Mouse (Mus musculus) lung, adult 2 months (tissue): ENCODE measurements around the gene Spata25. TPM values are rescaled to one million over a fixed set of nuclear protein-coding genes. Genes with fewer than 3 reads are reported as not detected.
A peak's percentile ranks its signal among the peaks of the same experiment; 100 is the strongest.
"Not testable (repeated sequence)": the region's sequence is repeated elsewhere in the genome, so short reads cannot be mapped to it uniquely, and the experiment has no call there.

ENCODE experiments used
- DNase-seq: peaks from one replicate; pipeline ENCODE4 v3.0.0; 2022
- H3K4me1 ChIP-seq: fragments of 200-500 bp; 2 replicates; pipeline ENCODE4 v1.6.1; 2011; ENCODE audit warnings: low read length; ENCODE audit not compliant: control insufficient read depth, insufficient read depth
- H3K4me3 ChIP-seq: fragments of 200-500 bp; replicated peaks from 2 replicates; pipeline ENCODE3; 2011; ENCODE audit warnings: low read depth, mild to moderate bottlenecking, control low read depth, low read length; ENCODE audit errors: extremely low read depth
- CTCF ChIP-seq: fragments of 200-500 bp; IDR thresholded peaks from 2 replicates; pipeline ENCODE4 v1.5.1; 2011; ENCODE audit warnings: mild to moderate bottlenecking, low read length, control low read depth; ENCODE audit not compliant: insufficient read depth
- POLR2A ChIP-seq: fragments of 200-500 bp; IDR thresholded peaks from 2 replicates; pipeline ENCODE4 v1.6.1; 2011; ENCODE audit warnings: low read depth, mild to moderate bottlenecking, control low read depth, low read length, borderline replicate concordance; ENCODE audit errors: extremely low read depth
- WGBS: fragments of 180-500 bp; shearing (Covaris S2); methylation state at CpG from one replicate; pipeline ENCODE4 v1.1.7; 2018; 5-methylcytosine and 5-hydroxymethylcytosine counted together
- polyA plus RNA-seq: library from polyadenylated mRNA; depleted of rRNA; stranded (reverse); fragments of >200 nt; gene quantifications from 2 replicates; pipeline ENCODE4 v1.2.3, GENCODE M21; 2012

Gene Spata25
- polyA plus RNA-seq, 1 experiment, result 0.54 TPM

- WGBS, result 19% methylated on average over 9 of the region's 9 CpGs
- peaks cover 24% of the 10 kb centered on the region for H3K4me1 ChIP-seq
- no peak for TF ChIP-seq CTCF
- TF ChIP-seq POLR2A, result no peak
- no peak overlapping the region for H3K4me3 ChIP-seq
- DNase-seq, result no peak
These were observed 34.0 kb upstream of the Spata25 start for GRCm38 (mm10) chr2:164862179-164862861.

GRCm38 (mm10) chr2:164861094-164861493 lies 32.8 kb upstream of the Spata25 start:
- no peak for DNase-seq
- WGBS, result 54% methylated on average over 4 of the region's 4 CpGs
- Histone ChIP-seq H3K4me1 (peaks cover 20% of the 10 kb centered on the region), H3K4me3 (no peak overlapping the region)
- TF ChIP-seq POLR2A (no peak), CTCF (no peak)

- TF ChIP-seq CTCF, result no peak
- TF ChIP-seq POLR2A, result no peak
- WGBS, result 80% methylated on average over 9 of the region's 9 CpGs
- H3K4me3 ChIP-seq, result no peak overlapping the region
- no peak for DNase-seq
- H3K4me1 ChIP-seq, result peaks cover 22% of the 10 kb centered on the region
These were observed 31.5 kb upstream of the Spata25 start for GRCm38 (mm10) chr2:164859640-164860432.

- no peak for TF ChIP-seq POLR2A
- no peak for TF ChIP-seq CTCF
- no peak for DNase-seq
- WGBS, result 83% methylated on average over 2 of the region's 2 CpGs
- Histone ChIP-seq H3K4me3 (no peak overlapping the region), H3K4me1 (peaks cover 25% of the 10 kb centered on the region)
These were observed 30.8 kb upstream of the Spata25 start for GRCm38 (mm10) chr2:164859155-164859554.

- WGBS, result 14% methylated on average over 19 of the region's 19 CpGs
- no peak for TF ChIP-seq POLR2A
- no peak for TF ChIP-seq CTCF
- H3K4me3 ChIP-seq, result peak overlapping the region; percentile 89
These were observed 29.7 kb upstream of the Spata25 start for GRCm38 (mm10) chr2:164857842-164858553.

GRCm38 (mm10) chr2:164857101-164857821 lies 28.9 kb upstream of the Spata25 start, which contains the start of gene Pltp:
Pltp (minus strand) TSS chr2:164857711.
- peak; percentile 67 for DNase-seq
- H3K4me1 ChIP-seq, result peaks cover 21% of the 10 kb centered on the region
- TF ChIP-seq CTCF, result no peak
- TF ChIP-seq POLR2A, result peak; percentile 70; the same call in 1 of the 2 replicates
- H3K4me3 ChIP-seq, result peak within 1 kb of the TSS; percentile 89
- under 1% methylated on average over 43 of the region's 47 CpGs for WGBS

More at GRCm38 (mm10) chr2:164857842-164858553, 29.7 kb upstream of the Spata25 start:
- peaks cover 26% of the 10 kb centered on the region for H3K4me1 ChIP-seq
- DNase-seq, result no peak

- no peak for TF ChIP-seq CTCF
- TF ChIP-seq POLR2A, result no peak
- Histone ChIP-seq H3K4me1 (peaks cover 17% of the 10 kb centered on the region), H3K4me3 (peak overlapping the region; percentile 89)
- WGBS, result 2% methylated on average over 42 of the region's 42 CpGs
- DNase-seq, result peak; percentile 46
These were observed 28.2 kb upstream of the Spata25 start for GRCm38 (mm10) chr2:164856309-164857100.

- WGBS, result 68% methylated on average over 5 of the region's 5 CpGs
- not testable (repeated sequence) for H3K4me3 ChIP-seq, DNase-seq, H3K4me1 ChIP-seq
These were observed 27.2 kb upstream of the Spata25 start for GRCm38 (mm10) chr2:164855572-164855971.
